Mouse (Mus musculus) embryo, embryonic 11.5 days (tissue): ENCODE measurements at regions not wholly inside any gene's neighbourhood (a gene's known extent, or its start where the extent isn't known, plus 50 kb on each side); places are given as distances from the start of the nearest gene placed in this dataset.
"Not testable (repeated sequence)": the region's sequence is repeated elsewhere in the genome, so short reads cannot be mapped to it uniquely, and the experiment has no call there.

Experiments used
- DNase-seq: peaks from one replicate; pipeline ENCODE4 v3.0.0-alpha.2; 2012; ENCODE audit warnings: low read depth, low spot score

DNA sequence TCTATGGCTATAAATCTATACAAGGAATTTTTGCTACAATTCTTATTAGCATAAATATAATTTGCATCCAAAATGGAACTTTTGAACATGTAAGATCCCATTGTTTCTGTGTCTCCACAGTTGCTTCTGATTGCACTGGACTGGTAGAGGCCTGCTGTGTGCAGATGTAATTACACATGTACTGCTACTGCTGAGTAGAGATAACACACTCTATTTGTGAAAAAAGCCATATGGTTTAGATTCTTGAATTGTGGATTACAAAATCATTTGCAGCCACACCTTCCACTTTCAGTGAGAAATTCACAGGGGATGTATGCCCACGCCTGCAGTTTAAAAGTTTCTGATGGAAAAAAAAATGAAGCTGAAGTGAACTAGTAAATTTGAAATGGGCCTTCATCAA, 288.2 kb upstream of the Adamts5 start:
- no peak for DNase-seq

- no peak for DNase-seq
Measured at GRCm38 (mm10) chr16:86188966-86189365, 287.3 kb upstream of the Adamts5 start.

GRCm38 (mm10) chr16:86187609-86188008, 286.0 kb upstream of the Adamts5 start:
- DNase-seq = not testable (repeated sequence)

- DNase-seq = no peak
Measured at GRCm38 (mm10) chr16:86159021-86159815, 257.6 kb upstream of the Adamts5 start.

DNA sequence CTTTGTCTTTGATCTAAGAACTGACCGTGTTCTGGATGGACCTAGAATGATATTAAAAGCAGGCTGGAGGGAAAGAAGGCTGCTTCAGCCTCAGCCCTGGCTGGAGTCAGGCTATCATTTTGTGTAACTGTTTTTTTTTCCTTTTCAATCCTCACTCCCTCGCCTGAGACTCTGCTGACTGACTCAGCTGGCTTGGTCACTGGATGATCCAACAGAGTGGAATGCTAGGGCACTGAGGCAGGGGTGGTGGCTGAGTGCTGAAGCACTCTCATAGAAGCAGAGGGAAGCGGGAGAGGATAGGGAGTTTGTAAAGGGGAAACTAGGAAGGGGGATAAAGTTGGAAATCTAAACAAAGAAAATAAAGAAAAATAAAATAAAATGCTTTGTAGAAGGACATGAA, 236.5 kb upstream of the Adamts5 start:
- DNase-seq = no peak

- DNase-seq = no peak
Measured at GRCm38 (mm10) chr16:86136169-86136568, 234.5 kb upstream of the Adamts5 start.

DNA sequence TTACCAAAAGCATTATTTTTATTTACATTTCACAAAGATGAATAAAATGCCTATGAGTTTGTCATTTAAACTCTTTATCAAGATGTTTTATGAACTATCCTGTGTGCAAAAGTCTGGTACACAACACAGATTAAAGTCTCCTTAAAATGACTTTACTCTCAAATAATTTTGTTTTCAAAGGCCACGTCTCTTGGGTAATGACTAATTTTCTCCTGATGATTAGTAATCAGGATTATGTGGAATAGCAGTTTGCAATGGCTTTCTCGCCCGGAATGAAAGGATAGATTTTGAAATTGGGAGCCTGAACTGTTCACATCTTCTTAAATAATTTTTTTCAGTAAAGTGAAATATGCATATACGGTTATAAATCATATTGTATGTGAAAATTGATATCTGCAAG, 225.8 kb upstream of the Adamts5 start:
- no peak for DNase-seq

GRCm38 (mm10) chr16:86124182-86124581, 222.6 kb upstream of the Adamts5 start:
- DNase-seq = no peak

DNA sequence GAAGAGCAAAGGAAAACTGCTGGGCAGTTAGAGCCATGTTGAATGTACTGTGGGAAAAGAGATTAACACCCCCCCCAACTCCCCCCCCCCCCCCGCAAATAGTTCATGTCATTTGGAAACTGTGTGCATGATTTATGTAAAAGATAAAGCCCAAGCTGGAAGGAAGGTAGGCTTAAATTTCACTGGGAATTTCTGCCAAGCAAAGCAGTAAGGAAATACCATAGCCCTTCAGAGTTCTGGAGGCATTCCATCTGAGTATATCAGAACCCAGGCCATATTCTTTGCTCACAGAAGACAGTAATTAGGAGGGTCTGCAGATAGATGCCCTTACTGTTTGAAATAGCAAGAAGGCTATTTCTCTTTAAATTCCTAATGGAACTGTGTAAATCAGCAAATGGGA, 221.3 kb upstream of the Adamts5 start:
- no peak for DNase-seq

DNA sequence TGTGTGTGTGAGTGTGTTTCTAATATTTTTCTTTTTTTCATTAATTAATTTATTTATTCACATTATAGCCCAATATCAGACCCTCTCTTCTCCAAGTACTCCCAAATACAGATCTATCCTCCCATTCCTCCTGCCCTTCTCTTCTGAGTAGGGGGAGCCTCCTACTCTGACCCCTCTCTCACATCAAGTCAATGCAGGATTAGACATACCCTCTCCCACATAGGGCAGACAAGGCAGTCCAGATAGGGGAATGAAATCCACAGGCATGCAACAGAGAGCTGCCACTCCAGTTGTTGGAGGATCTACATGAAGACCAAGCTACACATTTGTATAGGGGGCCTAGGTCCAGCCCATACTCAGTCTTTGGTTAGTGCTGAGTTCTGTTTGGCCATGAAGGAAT, 216.3 kb upstream of the Adamts5 start:
- no peak for DNase-seq

GRCm38 (mm10) chr16:86115587-86116376, 214.2 kb upstream of the Adamts5 start:
- no peak for DNase-seq

DNA sequence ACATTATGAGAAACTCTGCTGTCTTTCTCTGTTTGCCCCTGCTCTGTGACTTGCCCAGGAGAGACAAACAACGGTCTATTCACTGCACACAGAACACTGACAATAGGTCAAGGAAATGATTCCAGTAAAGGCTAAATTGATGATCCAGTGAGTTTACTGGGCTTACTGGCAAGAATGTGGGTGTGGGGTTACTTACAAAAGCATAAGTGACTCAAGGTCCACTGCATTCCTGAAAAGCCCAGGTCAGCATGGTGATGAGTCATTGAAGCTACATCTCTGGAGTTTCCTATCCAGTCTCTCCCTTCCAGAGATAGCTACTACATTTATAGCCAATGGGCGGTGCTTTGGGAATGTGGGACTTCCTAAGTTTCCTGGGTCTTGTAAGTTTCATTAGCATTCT, 192.8 kb upstream of the Adamts5 start:
- no peak for DNase-seq

DNA sequence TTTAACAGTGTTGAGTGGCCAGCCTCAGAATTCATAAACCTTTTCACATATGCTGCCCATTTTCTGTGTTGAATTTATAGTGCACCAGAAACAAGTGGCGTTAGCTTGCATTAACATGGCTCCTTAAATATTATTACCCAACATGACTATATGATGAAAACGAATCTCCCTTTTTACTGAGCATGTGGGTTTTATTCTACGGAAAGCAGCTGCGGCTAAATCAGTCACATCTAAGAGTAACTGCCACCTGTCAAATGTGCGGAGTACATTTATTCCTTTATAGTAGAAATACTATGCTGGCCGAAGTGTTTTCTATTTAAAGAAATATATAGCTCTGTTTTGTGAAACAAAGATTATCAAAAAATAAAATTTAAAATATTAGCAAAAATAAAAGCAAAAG, 188.5 kb upstream of the Adamts5 start:
- DNase-seq = no peak

- DNase-seq = no peak
Measured at GRCm38 (mm10) chr16:86087421-86087820, 185.8 kb upstream of the Adamts5 start.

- DNase-seq = peak; percentile 23
Measured at GRCm38 (mm10) chr16:86067628-86068364, 166.2 kb upstream of the Adamts5 start.

DNA sequence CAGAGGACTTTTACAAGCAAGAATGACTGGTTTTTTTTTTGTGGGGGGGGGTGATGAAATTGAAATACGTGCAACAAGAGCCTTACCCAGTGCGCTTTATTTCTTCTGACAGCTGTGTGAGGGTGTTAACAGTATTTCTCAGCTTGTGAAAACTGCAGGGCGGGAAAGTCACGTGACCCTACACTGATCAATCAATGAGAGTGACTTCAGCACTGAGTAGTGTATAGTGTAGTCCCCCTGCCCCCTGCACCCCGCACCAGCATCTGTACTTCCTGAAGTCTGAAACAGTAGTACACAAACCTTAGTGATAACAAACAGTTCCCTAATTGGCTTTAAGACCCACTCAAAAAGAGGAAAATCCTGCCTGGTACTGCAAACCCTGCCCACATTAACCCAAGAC, 158.5 kb upstream of the Adamts5 start:
- no peak for DNase-seq

DNA sequence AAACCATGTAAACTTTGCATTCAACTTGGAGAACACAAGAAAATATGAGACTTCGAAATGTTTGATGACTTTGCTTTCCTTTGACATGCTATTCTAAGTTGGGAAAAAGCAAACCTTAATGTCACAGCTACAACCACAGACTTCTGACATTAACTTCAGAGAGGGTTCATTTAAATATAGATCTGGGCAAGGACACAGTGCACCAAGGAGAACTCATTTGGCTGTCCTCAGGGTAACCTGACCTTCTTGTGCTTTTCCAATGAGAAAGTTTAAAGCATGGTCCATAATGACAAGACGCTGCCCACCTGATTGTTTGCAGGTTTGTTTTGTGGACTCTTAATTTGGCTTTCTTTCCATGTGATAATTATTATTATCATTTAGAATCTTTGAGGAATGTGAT, 143.1 kb upstream of the Adamts5 start:
- DNase-seq = no peak

GRCm38 (mm10) chr16:86034772-86035171, 133.1 kb upstream of the Adamts5 start:
- no peak for DNase-seq

DNA sequence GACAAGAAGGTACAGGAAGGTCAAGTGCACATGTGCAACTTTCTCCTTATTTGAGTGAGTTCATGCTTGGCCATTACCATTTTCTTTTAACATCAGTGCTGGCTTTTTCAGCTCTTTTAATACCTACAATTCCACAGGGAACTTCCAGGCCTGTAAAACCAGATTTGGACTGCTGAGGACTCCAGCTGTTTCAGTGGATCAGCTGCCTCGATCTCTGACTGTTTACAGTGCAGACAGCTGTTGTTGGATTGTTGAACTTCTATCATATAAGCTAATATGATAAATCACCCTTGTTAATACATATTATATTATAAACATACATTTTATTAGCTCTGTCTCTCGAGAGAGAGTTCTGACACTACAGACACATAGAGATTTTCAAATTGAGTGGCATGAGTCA, 126.1 kb upstream of the Adamts5 start:
- no peak for DNase-seq

DNA sequence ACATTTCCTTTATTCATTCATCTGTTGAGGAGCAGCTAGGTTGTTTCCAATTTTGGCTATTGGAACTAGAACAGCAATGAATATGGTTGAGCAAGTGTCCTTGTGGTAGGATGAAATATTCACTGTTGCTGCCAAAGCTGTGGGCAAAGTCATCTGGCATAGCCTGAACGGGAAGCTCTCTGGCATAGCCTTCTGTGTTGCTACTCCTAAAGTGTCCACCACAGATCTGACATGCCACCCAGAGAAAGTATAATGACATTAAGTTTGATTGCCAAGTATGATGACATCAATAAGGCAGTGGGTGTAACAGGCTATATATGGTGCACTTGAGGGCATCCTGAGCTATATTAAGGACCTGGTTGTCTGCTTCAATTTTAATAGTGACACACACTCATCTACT, 113.7 kb upstream of the Adamts5 start:
- no peak for DNase-seq

DNA sequence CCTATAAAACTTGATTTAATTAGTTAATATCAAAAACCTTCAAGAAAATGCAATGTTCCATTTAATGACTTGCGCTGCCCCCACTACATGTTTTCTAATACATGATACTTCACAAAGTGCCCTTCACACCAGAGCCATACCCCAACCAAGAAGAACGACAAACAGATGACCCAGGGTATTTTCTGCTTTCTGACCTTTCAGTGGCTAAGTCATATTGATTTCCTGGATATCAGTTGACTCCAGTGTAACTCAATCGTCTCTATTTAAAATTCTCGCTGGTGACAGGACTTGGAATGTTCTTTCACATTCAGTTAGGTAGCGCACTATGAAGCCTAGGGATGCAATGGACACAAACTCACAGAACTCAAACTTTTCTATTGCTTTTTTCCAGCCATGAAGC, 109.4 kb upstream of the Adamts5 start:
- DNase-seq = no peak

- no peak for DNase-seq
Measured at GRCm38 (mm10) chr16:86009638-86010329, 108.2 kb upstream of the Adamts5 start.
